Mouse (Mus musculus): Measurements from ENCODE around the gene Abca17. TPM values are rescaled to one million over a fixed set of nuclear protein-coding genes. Genes with fewer than 3 reads are reported as not detected.

Abca17 gene
- polyA plus RNA-seq, 1 experiment = 0.01 TPM

DNA sequence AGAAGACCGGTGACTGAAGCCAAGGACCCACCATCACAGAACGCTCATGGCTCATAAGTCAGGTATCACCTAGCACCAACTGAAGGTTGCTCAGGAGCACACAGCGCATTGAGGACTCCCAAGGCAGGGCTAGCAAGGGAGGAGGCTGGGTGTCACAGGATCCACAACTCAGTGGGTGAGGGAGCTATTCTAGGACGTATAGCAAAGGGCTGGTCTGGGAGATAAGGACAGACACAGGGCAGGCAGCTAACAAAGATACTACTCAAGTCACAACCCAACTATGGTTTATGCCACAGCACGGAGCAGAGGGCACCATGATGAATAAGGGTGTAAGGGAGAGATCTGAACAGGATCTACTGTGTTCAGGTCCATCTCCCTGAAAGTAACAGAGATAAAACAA, 125.0 kb downstream of the Abca17 start:
- H3K27me3 ChIP-seq (ENCODE audit: control insufficient read depth, insufficient read depth, low read length) = no peaks in the 10 kb centered on the region
- H3K4me3 ChIP-seq (ENCODE audit: low read depth, low read length) = no peak overlapping the region
- peaks cover 4% of the 10 kb centered on the region; the same call in 1 of the 2 replicates for H3K4me1 ChIP-seq (ENCODE audit: control insufficient read depth, insufficient read depth, insufficient read length, low read length)
- H3K27ac ChIP-seq (ENCODE audit: insufficient read depth, low read depth, low read length) = no peak overlapping the region
- 93% methylated on average over 5 of the region's 5 CpGs for WGBS
- peaks cover 16% of the 10 kb centered on the region for H3K36me3 ChIP-seq (ENCODE audit: control insufficient read depth, insufficient read depth, low read length)
- TF ChIP-seq POLR2A (IDR thresholded peaks at IDR 0.05; ENCODE audit: low read depth, low read length) (no peak), CTCF (IDR thresholded peaks at IDR 0.05; ENCODE audit: extremely low read depth, insufficient read length, insufficient replicate concordance, low read depth, low read length) (no peak)

DNA sequence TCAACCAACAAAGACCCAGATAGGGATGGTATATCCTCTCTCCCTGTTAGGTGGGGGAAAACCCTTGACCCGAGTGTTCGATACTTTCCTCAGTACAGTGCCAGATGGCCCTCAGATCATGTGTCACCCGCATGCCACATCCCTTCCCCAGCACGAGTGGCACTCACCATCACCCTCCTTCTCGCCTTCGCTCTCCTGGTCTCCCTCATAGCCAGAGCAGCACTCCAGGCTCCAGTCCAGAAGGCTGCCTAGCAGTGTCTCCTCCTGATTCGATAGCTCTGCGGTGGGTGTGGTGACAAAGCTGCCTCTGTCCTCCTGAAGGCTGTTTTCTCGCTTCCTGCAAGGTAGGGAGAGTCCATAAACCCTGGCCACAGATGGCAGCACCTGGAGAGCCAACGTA, 126.1 kb downstream of the Abca17 start:
- WGBS = 86% methylated on average over 10 of the region's 10 CpGs
- TF ChIP-seq POLR2A (IDR thresholded peaks at IDR 0.05; ENCODE audit: low read depth, low read length) (no peak), CTCF (IDR thresholded peaks at IDR 0.05; ENCODE audit: extremely low read depth, insufficient read length, insufficient replicate concordance, low read depth, low read length) (no peak)
- peaks cover 16% of the 10 kb centered on the region for H3K36me3 ChIP-seq (ENCODE audit: control insufficient read depth, insufficient read depth, low read length)
- peaks cover 9% of the 10 kb centered on the region for H3K4me1 ChIP-seq (ENCODE audit: control insufficient read depth, insufficient read depth, insufficient read length, low read length)
- no peak overlapping the region for H3K4me3 ChIP-seq (ENCODE audit: low read depth, low read length)
- no peaks in the 10 kb centered on the region for H3K27me3 ChIP-seq (ENCODE audit: control insufficient read depth, insufficient read depth, low read length)
- no peak overlapping the region for H3K27ac ChIP-seq (ENCODE audit: insufficient read depth, low read depth, low read length)

- WGBS = 89% methylated on average over 5 of the region's 5 CpGs
- peaks cover 13% of the 10 kb centered on the region for H3K36me3 ChIP-seq (ENCODE audit: control insufficient read depth, insufficient read depth, low read length)
- H3K27me3 ChIP-seq (ENCODE audit: control insufficient read depth, insufficient read depth, low read length) = no peaks in the 10 kb centered on the region
- H3K27ac ChIP-seq (ENCODE audit: insufficient read depth, low read depth, low read length) = no peak overlapping the region
- TF ChIP-seq CTCF (IDR thresholded peaks at IDR 0.05; ENCODE audit: extremely low read depth, insufficient read length, insufficient replicate concordance, low read depth, low read length) (no peak), POLR2A (IDR thresholded peaks at IDR 0.05; ENCODE audit: low read depth, low read length) (no peak)
- peaks cover 12% of the 10 kb centered on the region for H3K4me1 ChIP-seq (ENCODE audit: control insufficient read depth, insufficient read depth, insufficient read length, low read length)
- H3K4me3 ChIP-seq (ENCODE audit: low read depth, low read length) = no peak overlapping the region
Observed at GRCm38 (mm10) chr17:24223513-24223912, 127.4 kb downstream of the Abca17 start.

GRCm38 (mm10) chr17:24222653-24223052, 128.2 kb downstream of the Abca17 start:
- no peaks in the 10 kb centered on the region for H3K27me3 ChIP-seq (ENCODE audit: control insufficient read depth, insufficient read depth, low read length)
- TF ChIP-seq POLR2A (IDR thresholded peaks at IDR 0.05; ENCODE audit: low read depth, low read length) (no peak), CTCF (IDR thresholded peaks at IDR 0.05; ENCODE audit: extremely low read depth, insufficient read length, insufficient replicate concordance, low read depth, low read length) (no peak)
- H3K4me1 ChIP-seq (ENCODE audit: control insufficient read depth, insufficient read depth, insufficient read length, low read length) = peaks cover 12% of the 10 kb centered on the region
- 86% methylated on average over 6 of the region's 6 CpGs for WGBS
- H3K27ac ChIP-seq (ENCODE audit: insufficient read depth, low read depth, low read length) = no peak overlapping the region
- no peak overlapping the region for H3K4me3 ChIP-seq (ENCODE audit: low read depth, low read length)
- H3K36me3 ChIP-seq (ENCODE audit: control insufficient read depth, insufficient read depth, low read length) = peaks cover 13% of the 10 kb centered on the region

GRCm38 (mm10) chr17:24220435-24221411, 130.1 kb downstream of the Abca17 start, which contains the start of gene Tedc2:
TSS of gene Tedc2 (minus strand) at chr17:24220851.
- Histone ChIP-seq H3K4me3 (ENCODE audit: low read depth, low read length) (peak within 1 kb of the TSS; percentile 82), H3K36me3 (ENCODE audit: control insufficient read depth, insufficient read depth, low read length) (peaks cover 5% of the 10 kb centered on the region), H3K27me3 (ENCODE audit: control insufficient read depth, insufficient read depth, low read length) (no peaks in the 10 kb centered on the region), H3K4me1 (ENCODE audit: control insufficient read depth, insufficient read depth, insufficient read length, low read length) (peaks cover 12% of the 10 kb centered on the region), H3K27ac (ENCODE audit: insufficient read depth, low read depth, low read length) (peak within 1 kb of the TSS; percentile 30; the same call in 1 of the 2 replicates)
- WGBS = 2% methylated on average over 41 of the region's 41 CpGs
- peak; percentile 29; the same call in 1 of the 2 replicates for TF ChIP-seq POLR2A (IDR thresholded peaks at IDR 0.05; ENCODE audit: low read depth, low read length)
- TF ChIP-seq CTCF (IDR thresholded peaks at IDR 0.05; ENCODE audit: extremely low read depth, insufficient read length, insufficient replicate concordance, low read depth, low read length) = no peak

DNA sequence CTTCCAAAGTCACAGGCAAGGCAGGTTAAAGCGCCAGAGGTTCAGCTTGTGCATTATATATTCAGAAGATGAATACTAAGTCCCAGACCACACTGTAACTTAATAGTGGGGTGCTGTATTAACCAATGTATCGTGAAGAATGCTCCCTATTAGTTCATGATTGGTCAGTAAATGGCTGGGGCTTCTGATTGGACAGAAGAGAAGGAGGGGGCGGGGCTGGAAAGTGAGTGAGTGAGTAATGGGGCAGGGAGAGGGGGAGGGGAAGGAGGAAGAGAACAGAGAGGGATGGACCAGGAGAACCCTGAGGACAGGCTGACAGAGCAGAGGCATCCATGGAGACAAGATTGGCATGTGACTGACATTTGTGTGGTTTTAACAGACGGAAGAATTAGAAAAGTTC, 134.0 kb downstream of the Abca17 start:
- Histone ChIP-seq H3K4me1 (ENCODE audit: control insufficient read depth, insufficient read depth, insufficient read length, low read length) (peaks cover 18% of the 10 kb centered on the region), H3K27me3 (ENCODE audit: control insufficient read depth, insufficient read depth, low read length) (no peaks in the 10 kb centered on the region), H3K27ac (ENCODE audit: insufficient read depth, low read depth, low read length) (no peak overlapping the region), H3K36me3 (ENCODE audit: control insufficient read depth, insufficient read depth, low read length) (peaks cover 7% of the 10 kb centered on the region), H3K4me3 (ENCODE audit: low read depth, low read length) (no peak overlapping the region)
- TF ChIP-seq POLR2A (IDR thresholded peaks at IDR 0.05; ENCODE audit: low read depth, low read length) = no peak
- WGBS = 85% methylated on average over 4 of the region's 4 CpGs

Other genes starting within 250 kb of the Abca17 start
- gene Pdpk1, start 200.1 kb downstream of the Abca17 start, polyA plus RNA-seq (2012; rRNA removed) = 10.8 and 12.7 TPM in 2 replicates
- gene Amdhd2, start 187.3 kb downstream of the Abca17 start, polyA plus RNA-seq (2012; rRNA removed) = 61.6 and 187 TPM in 2 replicates
- gene Atp6v0c, start 181.4 kb downstream of the Abca17 start, polyA plus RNA-seq (2012; rRNA removed) = 549 and 948 TPM in 2 replicates
- 11.4 and 62.9 TPM in 2 replicates for gene Tbc1d24, start 145.5 kb downstream of the Abca17 start, polyA plus RNA-seq (2012; rRNA removed)
- gene Ntn3, start 141.5 kb downstream of the Abca17 start, polyA plus RNA-seq (2012; rRNA removed) = 1.3 and 1.6 TPM in 2 replicates
- 4.2 and 4.6 TPM in 2 replicates for gene Tedc2, start 130.2 kb downstream of the Abca17 start, polyA plus RNA-seq (2012; rRNA removed)
- gene Ccnf, start 99.6 kb downstream of the Abca17 start, polyA plus RNA-seq (2012; rRNA removed) = 4.1 and 8.4 TPM in 2 replicates
- 14.2 and 37.0 TPM in 2 replicates for gene Abca3, start 882 bp upstream of the Abca17 start, polyA plus RNA-seq (2012; rRNA removed)
- gene Rnps1, start 63.5 kb upstream of the Abca17 start, polyA plus RNA-seq (2012; rRNA removed) = 44.2 and 76.7 TPM in 2 replicates
- gene Eci1, start 75.6 kb upstream of the Abca17 start, polyA plus RNA-seq (2012; rRNA removed) = 52.7 and 97.7 TPM in 2 replicates
- 2.9 and 4.8 TPM in 2 replicates for gene Dnase1l2, start 92.0 kb upstream of the Abca17 start, polyA plus RNA-seq (2012; rRNA removed)
- gene E4f1, start 119.2 kb upstream of the Abca17 start, polyA plus RNA-seq (2012; rRNA removed) = 52.9 and 74.5 TPM in 2 replicates
- gene Pgp, start 119.3 kb upstream of the Abca17 start, polyA plus RNA-seq (2012; rRNA removed) = 130 and 178 TPM in 2 replicates
- gene Bricd5, start 122.8 kb upstream of the Abca17 start, polyA plus RNA-seq (2012; rRNA removed) = 0.77 and 2.3 TPM in 2 replicates
- gene Mlst8, start 128.0 kb upstream of the Abca17 start, polyA plus RNA-seq (2012; rRNA removed) = 16.9 and 33.7 TPM in 2 replicates
- 0.50 and 0.77 TPM in 2 replicates for gene Caskin1, start 137.5 kb upstream of the Abca17 start, polyA plus RNA-seq (2012; rRNA removed)
- gene Traf7, start 176.9 kb upstream of the Abca17 start, polyA plus RNA-seq (2012; rRNA removed) = 75.8 and 113 TPM in 2 replicates
- gene Rab26, start 183.1 kb upstream of the Abca17 start, polyA plus RNA-seq (2012; rRNA removed) = 1.2 and 6.1 TPM in 2 replicates
- 26.1 and 31.9 TPM in 2 replicates for gene Pkd1, start 198.8 kb upstream of the Abca17 start, polyA plus RNA-seq (2012; rRNA removed)